11 mouse cellular contexts compared by ENCODE assay signal in the genomic region with DNA sequence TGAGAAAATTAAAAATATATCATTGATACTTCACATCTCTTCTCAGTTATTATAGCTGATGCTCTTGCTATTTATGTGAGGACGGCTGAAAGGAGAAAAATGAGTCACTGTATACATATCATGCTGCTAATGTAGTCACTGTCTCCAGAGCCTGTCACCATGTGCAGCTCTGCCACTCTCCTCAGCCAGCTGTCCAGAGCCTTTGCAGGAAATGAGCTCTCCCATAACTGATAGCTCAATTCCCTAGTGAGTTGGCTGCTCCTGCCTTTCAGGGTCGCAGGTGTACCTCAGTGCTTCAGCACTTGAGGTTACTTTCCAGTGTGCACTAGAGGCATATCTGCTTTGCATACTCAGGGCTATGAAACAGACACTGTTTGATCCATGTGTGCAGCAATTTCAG.
DNase-seq lines count a peak whose midpoint lies in the region; ATAC-seq and TF ChIP-seq lines count a peak whose summit lies in the region.
"Had no signal": no experiment of that assay in that cellular context is flagged by ENCODE, and none has a peak within 500 bp of the region (broad histone marks: within the 10 kb centered on the region; RNA-seq: fewer than 3 reads in every experiment).

No protein-coding gene starts in this region.

- TF ChIP-seq CTCF in forebrain, postnatal 0 days (IDR thresholded peaks at IDR 0.05; ENCODE audit: low read depth) = no peak

- H3K27ac ChIP-seq in forebrain, postnatal 0 days (ENCODE audit: low read depth, low read length) = no peak overlapping the region
- no peak overlapping the region for H3K27ac ChIP-seq in forebrain, embryonic 15.5 days (replicated peaks)
- no peak overlapping the region for H3K27ac ChIP-seq in midbrain, embryonic 15.5 days
- H3K27ac ChIP-seq: forebrain, embryonic 10.5 days; layer of hippocampus, adult 2 months had no signal

- no peak for DNase-seq in forebrain, postnatal 0 days
- peak; percentile 21 to 25 for DNase-seq in right cerebral cortex, adult 2 months (ENCODE audit: low spot score in 2 of 2)
- no peak for DNase-seq in right cerebral cortex, postnatal 4 days
- DNase-seq in cerebellum, adult 9-11 months = no peak
- DNase-seq in adipocyte (ENCODE audit: low spot score) = no peak
- DNase-seq: heart, adult 18-20 months had no signal

- H3K9me3 ChIP-seq in forebrain, postnatal 0 days (ENCODE audit: low read length) = no peaks in the 10 kb centered on the region
- H3K9me3 ChIP-seq in forebrain, embryonic 15.5 days = no peaks in the 10 kb centered on the region
- H3K9me3 ChIP-seq in midbrain, embryonic 15.5 days = no peaks in the 10 kb centered on the region
- H3K9me3 ChIP-seq: forebrain, embryonic 10.5 days had no signal

- H3K4me2 ChIP-seq in forebrain, postnatal 0 days (ENCODE audit: low read depth) = no peak overlapping the region
- H3K4me2 ChIP-seq in forebrain, embryonic 15.5 days (replicated peaks) = no peak overlapping the region
- no peak overlapping the region for H3K4me2 ChIP-seq in midbrain, embryonic 15.5 days

- peak; percentile 20; the same call in 1 of the 2 replicates for ATAC-seq in forebrain, postnatal 0 days
- no peak for ATAC-seq in forebrain, embryonic 15.5 days (replicated peaks)
- peak; percentile 70 for ATAC-seq in midbrain, embryonic 15.5 days (replicated peaks)
- no peak for ATAC-seq in inflammation-experienced regulatory T-cells, adult 6 months

- 79% methylated on average over 2 of the region's 2 CpGs for WGBS in forebrain, postnatal 0 days
- whole genome bisulfite sequencing in forebrain, embryonic 15.5 days = 73% methylated on average over 2 of the region's 2 CpGs
- 51% methylated on average over 2 of the region's 2 CpGs for whole genome bisulfite sequencing in midbrain, embryonic 15.5 days

- H3K4me3 ChIP-seq in forebrain, postnatal 0 days (ENCODE audit: low read depth, low read length) = no peak overlapping the region
- H3K4me3 ChIP-seq in forebrain, embryonic 15.5 days = no peak overlapping the region
- H3K4me3 ChIP-seq in midbrain, embryonic 15.5 days = no peak overlapping the region
- H3K4me3 ChIP-seq: forebrain, embryonic 10.5 days; layer of hippocampus, adult 2 months had no signal

- no peaks in the 10 kb centered on the region for H3K4me1 ChIP-seq in forebrain, postnatal 0 days (ENCODE audit: insufficient read depth)
- H3K4me1 ChIP-seq in forebrain, embryonic 15.5 days = no peaks in the 10 kb centered on the region
- H3K4me1 ChIP-seq in midbrain, embryonic 15.5 days = peaks cover 3% of the 10 kb centered on the region

- no peaks in the 10 kb centered on the region for H3K27me3 ChIP-seq in forebrain, postnatal 0 days (ENCODE audit: insufficient read depth, low read length)
- no peaks in the 10 kb centered on the region for H3K27me3 ChIP-seq in forebrain, embryonic 15.5 days
- no peaks in the 10 kb centered on the region for H3K27me3 ChIP-seq in midbrain, embryonic 15.5 days (replicated peaks)

- H3K36me3 ChIP-seq in forebrain, postnatal 0 days (ENCODE audit: insufficient read depth) = no peaks in the 10 kb centered on the region
- no peaks in the 10 kb centered on the region for H3K36me3 ChIP-seq in forebrain, embryonic 15.5 days
- H3K36me3 ChIP-seq in midbrain, embryonic 15.5 days (replicated peaks) = no peaks in the 10 kb centered on the region
- H3K36me3 ChIP-seq: forebrain, embryonic 10.5 days had no signal

- H3K9ac ChIP-seq in forebrain, postnatal 0 days = no peak overlapping the region
- H3K9ac ChIP-seq in forebrain, embryonic 15.5 days (replicated peaks) = no peak overlapping the region
- no peak overlapping the region for H3K9ac ChIP-seq in midbrain, embryonic 15.5 days

Comparison
In these comparisons a context has a peak if more than half of its experiments do, and no peak if none do; other contexts are left out.
1. ATAC-seq: peak in forebrain, postnatal 0 days (single experiment) and midbrain, embryonic 15.5 days (single experiment); none in forebrain, embryonic 15.5 days (single experiment) and inflammation-experienced regulatory T-cells, adult 6 months (single experiment).
2. DNase-seq: peak in right cerebral cortex, adult 2 months (2 of 2); none in forebrain, postnatal 0 days (single experiment), right cerebral cortex, postnatal 4 days (single experiment), cerebellum, adult 9-11 months (single experiment) and adipocyte (single experiment).